Mouse (Mus musculus): Measurements from ENCODE around the gene Osbpl3. TPM values are rescaled to one million over a fixed set of nuclear protein-coding genes. Genes with fewer than 3 reads are reported as not detected.
A peak's percentile ranks its signal among the peaks of the same experiment; 100 is the strongest.
"Not testable (repeated sequence)": the region's sequence is repeated elsewhere in the genome, so short reads cannot be mapped to it uniquely, and the experiment has no call there.

Osbpl3 gene
- polyA plus RNA-seq, 1 experiment from 2014 or later, result 4.1 TPM

DNA sequence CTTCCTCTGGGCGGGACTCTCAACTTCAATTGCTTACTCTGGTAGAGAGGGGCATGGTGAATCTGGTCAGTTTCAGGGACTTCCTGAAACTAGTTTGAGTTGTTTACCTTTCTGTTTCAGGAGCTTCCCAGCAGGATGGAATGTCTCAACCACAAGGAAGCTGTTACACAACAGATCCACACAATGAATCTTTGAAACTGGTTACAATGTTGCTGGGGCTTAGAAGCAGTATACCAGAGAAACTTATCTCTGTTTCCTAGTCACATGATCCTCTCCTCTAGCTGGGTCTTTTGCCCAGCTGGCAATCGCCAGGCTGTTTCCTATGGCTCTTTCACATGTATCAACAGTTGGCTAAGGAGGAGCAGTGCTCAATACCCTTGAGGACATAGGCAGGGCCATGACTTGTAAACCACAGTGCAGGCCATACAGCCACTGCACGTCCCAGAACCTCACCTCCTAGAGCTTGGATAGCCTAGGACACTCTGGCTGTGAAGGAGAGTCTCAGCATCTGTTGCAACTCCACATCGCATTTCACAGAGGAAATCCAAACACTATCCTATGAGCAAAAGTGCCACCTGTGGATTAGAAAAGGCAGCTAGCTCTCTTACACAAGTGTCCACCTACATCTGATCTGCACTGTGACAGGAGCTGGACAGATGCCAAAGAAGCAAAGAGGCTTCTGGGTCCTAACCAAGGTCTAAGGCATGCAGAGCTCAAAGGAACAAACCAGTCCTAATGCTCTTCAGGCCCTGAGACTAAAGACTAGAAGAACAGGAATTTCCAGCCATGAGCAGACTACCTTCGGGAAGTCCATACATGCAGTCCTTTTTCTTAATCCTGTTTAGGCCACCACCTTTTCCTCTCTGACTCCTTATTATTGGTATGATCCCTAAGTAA is 14.8 kb downstream of the Osbpl3 start:
- H3K36me3 ChIP-seq, result no peaks in the 10 kb centered on the region
- no peak overlapping the region for H3K27ac ChIP-seq (replicated peaks)
- no peak overlapping the region for H3K4me3 ChIP-seq
- H3K9ac ChIP-seq, result no peak overlapping the region
- H3K4me2 ChIP-seq, result no peak overlapping the region
- no peaks in the 10 kb centered on the region for H3K9me3 ChIP-seq
- H3K4me1 ChIP-seq (replicated peaks), result no peaks in the 10 kb centered on the region
- H3K27me3 ChIP-seq, result no peaks in the 10 kb centered on the region
- ATAC-seq (ENCODE audit: low FRiP score, low read depth), result no peak
- 91% methylated on average over 5 of the region's 5 CpGs for WGBS

- Histone ChIP-seq H3K36me3 (no peaks in the 10 kb centered on the region), H3K4me3 (no peak overlapping the region), H3K4me2 (no peak overlapping the region), H3K4me1 (replicated peaks) (no peaks in the 10 kb centered on the region), H3K27me3 (no peaks in the 10 kb centered on the region), H3K9me3 (no peaks in the 10 kb centered on the region), H3K27ac (replicated peaks) (no peak overlapping the region), H3K9ac (no peak overlapping the region)
- ATAC-seq (ENCODE audit: low FRiP score, low read depth), result no peak
- WGBS, result 97% methylated on average over 7 of the region's 7 CpGs
Measured at GRCm38 (mm10) chr6:50440197-50440596, 15.8 kb downstream of the Osbpl3 start.

DNA sequence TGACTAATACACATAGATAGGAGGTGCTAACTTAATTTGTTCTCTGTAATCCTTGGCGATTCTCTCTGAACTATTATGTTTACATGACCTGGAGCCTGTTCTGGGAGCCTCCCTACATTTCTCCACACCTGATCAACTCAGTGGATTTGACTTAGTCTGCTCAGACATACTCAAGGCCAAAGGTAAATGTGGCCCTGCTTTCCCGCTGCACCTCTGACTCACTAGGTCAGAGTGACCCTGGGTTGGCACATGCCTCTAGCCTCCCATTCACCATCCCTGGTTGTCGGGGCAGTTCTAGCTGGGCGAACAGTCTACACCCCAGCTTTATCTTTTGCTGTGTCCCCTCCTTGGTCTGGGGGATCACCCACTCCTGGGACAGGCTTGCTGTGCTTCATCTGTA is 17.1 kb downstream of the Osbpl3 start:
- H3K27me3 ChIP-seq; H3K36me3 ChIP-seq; H3K4me1 ChIP-seq (replicated peaks); H3K4me3 ChIP-seq; H3K9ac ChIP-seq; H3K27ac ChIP-seq (replicated peaks); H3K9me3 ChIP-seq; ATAC-seq (ENCODE audit: low FRiP score, low read depth); H3K4me2 ChIP-seq: not testable (repeated sequence)
- WGBS, result 98% methylated on average over 4 of the region's 4 CpGs

- no peak for ATAC-seq (ENCODE audit: low FRiP score, low read depth)
- no peak overlapping the region for H3K4me3 ChIP-seq
- no peak overlapping the region for H3K4me2 ChIP-seq
- no peak overlapping the region for H3K9ac ChIP-seq
- no peak overlapping the region for H3K27ac ChIP-seq (replicated peaks)
- no peaks in the 10 kb centered on the region for H3K9me3 ChIP-seq
- H3K36me3 ChIP-seq, result no peaks in the 10 kb centered on the region
- 0 out of 2 replicates have a peak, but pooled peaks cover 1% of the 10 kb centered on the region for H3K4me1 ChIP-seq (replicated peaks)
- no peaks in the 10 kb centered on the region for H3K27me3 ChIP-seq
- WGBS, result 93% methylated on average over 2 of the region's 2 CpGs
Measured at GRCm38 (mm10) chr6:50437815-50438214, 18.2 kb downstream of the Osbpl3 start.

GRCm38 (mm10) chr6:50436661-50437060 is 19.3 kb downstream of the Osbpl3 start:
- 74% methylated on average over 2 of the region's 2 CpGs for WGBS
- no peaks in the 10 kb centered on the region for H3K9me3 ChIP-seq
- no peak overlapping the region for H3K9ac ChIP-seq
- H3K27ac ChIP-seq (replicated peaks), result no peak overlapping the region
- no peak overlapping the region for H3K4me2 ChIP-seq
- H3K36me3 ChIP-seq, result no peaks in the 10 kb centered on the region
- no peaks in the 10 kb centered on the region for H3K27me3 ChIP-seq
- peaks cover 6% of the 10 kb centered on the region; the same call in 1 of the 2 replicates for H3K4me1 ChIP-seq (replicated peaks)
- no peak overlapping the region for H3K4me3 ChIP-seq
- ATAC-seq (ENCODE audit: low FRiP score, low read depth), result no peak

- Histone ChIP-seq H3K4me3 (no peak overlapping the region), H3K27ac (replicated peaks) (0 out of 2 replicates have a peak overlapping the region, but pooled peaks have one; percentile 22), H3K27me3 (no peaks in the 10 kb centered on the region), H3K9me3 (no peaks in the 10 kb centered on the region), H3K4me2 (no peak overlapping the region), H3K36me3 (no peaks in the 10 kb centered on the region), H3K9ac (no peak overlapping the region), H3K4me1 (replicated peaks) (peaks cover 6% of the 10 kb centered on the region; the same call in 1 of the 2 replicates)
- 30% methylated on average over 5 of the region's 5 CpGs for WGBS
- ATAC-seq (ENCODE audit: low FRiP score, low read depth), result no peak
Measured at GRCm38 (mm10) chr6:50432491-50432890, 23.5 kb downstream of the Osbpl3 start.

- Histone ChIP-seq H3K4me2 (no peak overlapping the region), H3K4me1 (replicated peaks) (peaks cover 6% of the 10 kb centered on the region; the same call in 1 of the 2 replicates), H3K4me3 (no peak overlapping the region), H3K27ac (replicated peaks) (no peak overlapping the region), H3K9me3 (no peaks in the 10 kb centered on the region), H3K36me3 (no peaks in the 10 kb centered on the region), H3K27me3 (no peaks in the 10 kb centered on the region), H3K9ac (no peak overlapping the region)
- ATAC-seq (ENCODE audit: low FRiP score, low read depth), result no peak
- 84% methylated on average over 7 of the region's 7 CpGs for WGBS
Measured at GRCm38 (mm10) chr6:50429299-50429698, 26.7 kb downstream of the Osbpl3 start.

DNA sequence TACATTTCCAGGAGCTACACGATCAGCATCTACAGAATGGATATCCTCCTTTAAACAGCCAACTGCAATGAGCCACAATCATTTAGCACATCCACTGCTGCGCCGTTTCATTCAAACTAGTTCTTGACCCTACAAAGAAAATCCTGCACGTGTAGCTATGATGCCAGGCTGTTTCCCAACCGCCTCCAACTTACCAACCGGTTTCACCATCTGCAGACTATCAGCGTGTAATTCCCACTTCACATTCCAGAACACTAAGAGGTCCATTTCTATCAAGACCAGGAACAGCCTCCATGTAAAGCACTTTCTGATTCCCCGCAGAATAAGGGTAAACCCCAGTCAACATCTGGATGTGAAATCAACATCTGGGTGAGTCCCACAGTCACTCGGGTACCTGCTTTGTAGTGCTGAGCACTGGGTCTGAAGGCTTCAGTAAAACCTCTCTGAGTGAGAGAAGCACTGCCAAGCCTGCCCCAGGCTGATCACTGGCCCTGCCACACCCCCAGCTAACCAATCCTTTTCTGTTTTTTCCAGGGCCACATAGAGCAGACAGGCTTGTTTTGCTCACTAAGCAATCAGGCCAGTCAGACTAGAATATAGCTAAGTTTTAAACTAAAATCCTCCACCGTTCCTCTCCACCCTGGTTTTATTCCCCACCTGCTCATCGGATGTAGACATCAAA is 28.8 kb downstream of the Osbpl3 start:
- Histone ChIP-seq H3K27ac (replicated peaks) (no peak overlapping the region), H3K9me3 (no peaks in the 10 kb centered on the region), H3K4me2 (no peak overlapping the region), H3K36me3 (no peaks in the 10 kb centered on the region), H3K4me1 (replicated peaks) (no peaks in the 10 kb centered on the region), H3K9ac (no peak overlapping the region), H3K4me3 (no peak overlapping the region), H3K27me3 (no peaks in the 10 kb centered on the region)
- no peak for ATAC-seq (ENCODE audit: low FRiP score, low read depth)
- 93% methylated on average over 11 of the region's 11 CpGs for WGBS

GRCm38 (mm10) chr6:50426571-50426970 is 29.4 kb downstream of the Osbpl3 start:
- no peaks in the 10 kb centered on the region for H3K9me3 ChIP-seq
- WGBS, result 94% methylated on average over 4 of the region's 4 CpGs
- H3K9ac ChIP-seq, result no peak overlapping the region
- no peak for ATAC-seq (ENCODE audit: low FRiP score, low read depth)
- H3K36me3 ChIP-seq, result no peaks in the 10 kb centered on the region
- no peak overlapping the region for H3K4me2 ChIP-seq
- H3K27me3 ChIP-seq, result no peaks in the 10 kb centered on the region
- H3K4me3 ChIP-seq, result no peak overlapping the region
- H3K4me1 ChIP-seq (replicated peaks), result no peaks in the 10 kb centered on the region
- no peak overlapping the region for H3K27ac ChIP-seq (replicated peaks)

DNA sequence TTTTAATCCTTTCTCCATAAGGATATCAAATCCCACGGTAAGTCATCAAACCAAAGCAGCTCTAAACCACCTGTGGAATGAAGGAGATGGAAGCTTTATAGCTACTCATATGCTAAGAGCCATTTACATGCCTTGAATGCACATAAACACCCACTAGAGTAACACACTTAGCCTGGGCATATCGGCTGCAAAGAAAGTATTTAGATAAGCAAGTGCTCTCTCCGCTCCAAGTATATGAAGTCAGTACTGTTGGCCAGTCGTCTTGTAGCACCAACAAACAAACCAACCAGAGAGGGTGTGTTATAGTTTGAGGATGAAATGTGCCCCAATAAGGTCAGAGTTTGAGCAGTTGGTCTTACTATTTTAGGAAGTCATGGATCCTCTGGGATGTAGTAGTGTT is 31.7 kb downstream of the Osbpl3 start:
- H3K4me3 ChIP-seq, result no peak overlapping the region
- H3K9ac ChIP-seq, result no peak overlapping the region

DNA sequence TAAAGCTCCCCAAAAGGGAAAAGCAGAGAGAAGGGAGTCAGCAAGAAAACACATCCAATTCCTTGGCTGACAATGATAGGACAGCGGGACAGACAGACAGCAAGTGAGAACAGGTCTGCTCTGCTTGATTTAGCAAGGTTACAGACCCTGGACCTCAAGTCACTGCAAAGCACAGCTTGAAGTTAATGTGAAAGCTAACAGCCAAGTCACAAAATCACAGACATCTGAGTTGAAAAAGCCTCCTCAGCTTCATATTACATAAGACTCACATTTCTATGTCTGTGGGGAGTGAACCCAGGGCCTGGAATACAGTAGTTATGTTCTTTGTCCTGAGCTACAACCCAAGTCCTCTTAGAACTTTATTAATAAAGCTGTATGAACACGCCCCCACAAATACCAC is 35.6 kb downstream of the Osbpl3 start:
- no peak for ATAC-seq (ENCODE audit: low FRiP score, low read depth)
- Histone ChIP-seq H3K4me3 (no peak overlapping the region), H3K4me2 (no peak overlapping the region), H3K27ac (replicated peaks) (no peak overlapping the region), H3K4me1 (replicated peaks) (no peaks in the 10 kb centered on the region), H3K9ac (no peak overlapping the region), H3K27me3 (no peaks in the 10 kb centered on the region), H3K36me3 (no peaks in the 10 kb centered on the region), H3K9me3 (no peaks in the 10 kb centered on the region)
- 88% methylated on average over 2 of the region's 2 CpGs for WGBS

More for the DNA sequence above, 31.7 kb downstream of the Osbpl3 start:
- Histone ChIP-seq H3K36me3 (no peaks in the 10 kb centered on the region), H3K9me3 (no peaks in the 10 kb centered on the region), H3K27me3 (no peaks in the 10 kb centered on the region), H3K4me2 (no peak overlapping the region), H3K4me1 (replicated peaks) (no peaks in the 10 kb centered on the region), H3K27ac (replicated peaks) (no peak overlapping the region)
- 91% methylated on average over 4 of the region's 4 CpGs for WGBS
- no peak for ATAC-seq (ENCODE audit: low FRiP score, low read depth)

- Histone ChIP-seq H3K4me3 (no peak overlapping the region), H3K36me3 (no peaks in the 10 kb centered on the region), H3K27me3 (no peaks in the 10 kb centered on the region), H3K9me3 (no peaks in the 10 kb centered on the region), H3K4me1 (replicated peaks) (no peaks in the 10 kb centered on the region), H3K4me2 (no peak overlapping the region), H3K27ac (replicated peaks) (no peak overlapping the region), H3K9ac (no peak overlapping the region)
- ATAC-seq (ENCODE audit: low FRiP score, low read depth), result no peak
- 85% methylated on average over 10 of the region's 10 CpGs for WGBS
Measured at GRCm38 (mm10) chr6:50419518-50420290, 36.3 kb downstream of the Osbpl3 start.
